Comparison of ENCODE assay signal across 15 mouse cellular contexts in genomic region chr11:63018083-63018622, GRCm38 (mm10). TPM values are rescaled to one million over a fixed set of nuclear protein-coding genes. Genes with fewer than 3 reads are reported as not detected.
DNase-seq lines count a peak whose midpoint lies in the region; ATAC-seq lines count a peak whose summit lies in the region.
"Had no signal": no experiment of that assay in that cellular context is flagged by ENCODE, and none has a peak within 500 bp of the region (broad histone marks: within the 10 kb centered on the region; RNA-seq: fewer than 3 reads in every experiment).

No protein-coding gene starts in this region.

- no peaks in the 10 kb centered on the region for H3K9me3 ChIP-seq in forebrain, embryonic 16.5 days (ENCODE audit: control insufficient read depth, low read length)
- H3K9me3 ChIP-seq in forebrain, embryonic 15.5 days, result no peaks in the 10 kb centered on the region
- H3K9me3 ChIP-seq: embryonic facial prominence, embryonic 15.5 days had no signal

- H3K27me3 ChIP-seq in forebrain, embryonic 16.5 days (replicated peaks; ENCODE audit: control insufficient read depth, insufficient read depth, low read length), result no peaks in the 10 kb centered on the region
- H3K27me3 ChIP-seq in forebrain, embryonic 15.5 days, result no peaks in the 10 kb centered on the region
- H3K27me3 ChIP-seq: embryonic facial prominence, embryonic 15.5 days had no signal

- H3K4me1 ChIP-seq in forebrain, embryonic 16.5 days (replicated peaks; ENCODE audit: control insufficient read depth, insufficient read depth, low read length), result peaks cover 11% of the 10 kb centered on the region
- peaks cover 19% of the 10 kb centered on the region for H3K4me1 ChIP-seq in forebrain, embryonic 15.5 days

- intact Hi-C loops in left cerebral cortex, postnatal 36 days (cut with DNase I), result no loop called here

- H3K4me2 ChIP-seq in forebrain, embryonic 16.5 days (ENCODE audit: low read length), result no peak overlapping the region
- H3K4me2 ChIP-seq in forebrain, embryonic 15.5 days (replicated peaks), result no peak overlapping the region
- H3K4me2 ChIP-seq: embryonic facial prominence, embryonic 15.5 days had no signal

- no peak overlapping the region for H3K4me3 ChIP-seq in forebrain, embryonic 16.5 days (replicated peaks; ENCODE audit: low read length)
- no peak overlapping the region for H3K4me3 ChIP-seq in forebrain, embryonic 15.5 days
- H3K4me3 ChIP-seq: embryonic facial prominence, embryonic 15.5 days; heart, adult 2 months had no signal

- no peaks in the 10 kb centered on the region for H3K36me3 ChIP-seq in forebrain, embryonic 16.5 days (ENCODE audit: control insufficient read depth, insufficient read depth)
- no peaks in the 10 kb centered on the region for H3K36me3 ChIP-seq in forebrain, embryonic 15.5 days
- H3K36me3 ChIP-seq: embryonic facial prominence, embryonic 15.5 days had no signal

- WGBS in forebrain, embryonic 16.5 days, result 80% methylated on average over 6 of the region's 6 CpGs
- WGBS in forebrain, embryonic 15.5 days, result 79% methylated on average over 6 of the region's 6 CpGs

- H3K27ac ChIP-seq in forebrain, embryonic 16.5 days (ENCODE audit: low read length), result no peak overlapping the region
- no peak overlapping the region for H3K27ac ChIP-seq in forebrain, embryonic 15.5 days (replicated peaks)
- H3K27ac ChIP-seq: embryonic facial prominence, embryonic 15.5 days; heart, adult 2 months had no signal

- ATAC-seq in forebrain, embryonic 16.5 days, result 0 out of 2 replicates have a peak, but pooled peaks have one; percentile 10
- ATAC-seq in forebrain, embryonic 15.5 days (replicated peaks), result no peak
- ATAC-seq: CD4-positive, CD25-positive, alpha-beta regulatory T cell, adult 4 months had no signal

- peak; percentile 21 to 35 for DNase-seq in left cerebral cortex, postnatal 36 days (ENCODE audit: low spot score in 2 of 2)
- no peak for DNase-seq in left cerebral cortex, adult 11 months (ENCODE audit: low spot score)
- peak; percentile 37 for DNase-seq in testis, postnatal 10 days (ENCODE audit: low spot score)
- no peak for DNase-seq in testis, postnatal 14 days (ENCODE audit: low spot score)
- DNase-seq in kidney, adult 8-10 months, result no peak
- DNase-seq: kidney, postnatal 14 days; thymus, postnatal 36 days had no signal

- no peak overlapping the region for H3K9ac ChIP-seq in forebrain, embryonic 16.5 days (replicated peaks; ENCODE audit: low read depth, low read length)
- H3K9ac ChIP-seq in forebrain, embryonic 15.5 days (replicated peaks), result no peak overlapping the region
- H3K9ac ChIP-seq: embryonic facial prominence, embryonic 15.5 days had no signal

RNA-seq across cellular contexts. Expression of gene Tekt3, which starts 43.3 kb away (rescaled TPM):
- not detected in 2 replicates for polyA plus RNA-seq in forebrain, embryonic 16.5 days (2015; fragmentation: Nextera tagmentation; extraction: Ambion mirVana)
- not detected in 2 replicates for polyA plus RNA-seq in forebrain, embryonic 15.5 days (2015; fragmentation: Nextera tagmentation; extraction: Ambion mirVana)
- total RNA-seq in left cerebral cortex, postnatal 36 days (2021), result not detected
- total RNA-seq: heart, adult 2 months had no signal
- polyA plus RNA-seq: CD4-positive, CD25-positive, alpha-beta regulatory T cell, adult 4 months; cortical plate, adult 2 months; frontal cortex, adult 2 months; heart, adult 2 months; intestine, embryonic 14.5 days had no signal

Comparison
In these comparisons a context has a peak if more than half of its experiments do, and no peak if none do; other contexts are left out.
1. DNase-seq: peak in left cerebral cortex, postnatal 36 days (2 of 2) and testis, postnatal 10 days (single experiment); none in left cerebral cortex, adult 11 months (single experiment), testis, postnatal 14 days (single experiment) and kidney, adult 8-10 months (0 of 2).